Mouse (Mus musculus) thymus, adult 2 months (tissue): ENCODE results near the gene Pif1. TPM values are rescaled to one million over a fixed set of nuclear protein-coding genes. Genes with fewer than 3 reads are reported as not detected.
A peak's percentile ranks its signal among the peaks of the same experiment; 100 is the strongest.

Experiments
- DNase-seq: peaks from one replicate; pipeline ENCODE4 v3.0.0; 2021
- H3K27ac ChIP-seq: fragments of 200-500 bp; 2 replicates; pipeline ENCODE4 v1.5.1; 2012; ENCODE audit warnings: low read length, control low read depth; ENCODE audit not compliant: control insufficient read depth, insufficient read depth
- H3K27me3 ChIP-seq: fragments of 200-500 bp; 2 replicates; pipeline ENCODE4 v1.6.1; 2012; ENCODE audit warnings: mild to moderate bottlenecking, low read length, moderate library complexity, mixed read lengths; ENCODE audit not compliant: control insufficient read depth, insufficient read depth
- H3K36me3 ChIP-seq: fragments of 200-500 bp; 2 replicates; pipeline ENCODE4 v1.6.1; 2012; ENCODE audit warnings: mild to moderate bottlenecking, low read length, moderate library complexity; ENCODE audit not compliant: control insufficient read depth, insufficient read depth
- H3K4me1 ChIP-seq: fragments of 200-500 bp; replicated peaks from 2 replicates; pipeline ENCODE4 v1.6.1; 2012; ENCODE audit warnings: low read length; ENCODE audit not compliant: control insufficient read depth, insufficient read depth
- H3K4me3 ChIP-seq: fragments of 200-500 bp; 2 replicates; pipeline ENCODE4 v1.5.1; 2012; ENCODE audit warnings: mild to moderate bottlenecking, low read length, control low read depth, moderate library complexity; ENCODE audit not compliant: control insufficient read depth, insufficient read depth
- CTCF ChIP-seq: fragments of 200-500 bp; IDR thresholded peaks from 2 replicates; pipeline ENCODE4 v1.5.1; 2012; ENCODE audit warnings: mild to moderate bottlenecking, control low read depth, low read length, moderate library complexity, borderline replicate concordance; ENCODE audit not compliant: control insufficient read depth, poor library complexity, insufficient read depth; ENCODE audit errors: extremely low read depth
- POLR2A ChIP-seq: fragments of 200-500 bp; IDR thresholded peaks from 2 replicates; pipeline ENCODE4 v1.6.1; 2012; ENCODE audit warnings: mild to moderate bottlenecking, low read length, control low read depth, moderate library complexity; ENCODE audit not compliant: control insufficient read depth, poor library complexity, insufficient read depth; ENCODE audit errors: extremely low read depth
- WGBS: fragments of 180-500 bp; shearing (Covaris S2); methylation state at CpG from one replicate; pipeline ENCODE4 v1.1.7; 2018; 5-methylcytosine and 5-hydroxymethylcytosine counted together
- polyA plus RNA-seq: library from polyadenylated mRNA; depleted of rRNA; stranded (reverse); fragments of >200 nt; gene quantifications from 2 replicates; pipeline ENCODE4 v1.2.3, GENCODE M21; 2012; rRNA removed

Gene Pif1
- 37.5 and 55.4 TPM in 2 replicates for polyA plus RNA-seq

DNA sequence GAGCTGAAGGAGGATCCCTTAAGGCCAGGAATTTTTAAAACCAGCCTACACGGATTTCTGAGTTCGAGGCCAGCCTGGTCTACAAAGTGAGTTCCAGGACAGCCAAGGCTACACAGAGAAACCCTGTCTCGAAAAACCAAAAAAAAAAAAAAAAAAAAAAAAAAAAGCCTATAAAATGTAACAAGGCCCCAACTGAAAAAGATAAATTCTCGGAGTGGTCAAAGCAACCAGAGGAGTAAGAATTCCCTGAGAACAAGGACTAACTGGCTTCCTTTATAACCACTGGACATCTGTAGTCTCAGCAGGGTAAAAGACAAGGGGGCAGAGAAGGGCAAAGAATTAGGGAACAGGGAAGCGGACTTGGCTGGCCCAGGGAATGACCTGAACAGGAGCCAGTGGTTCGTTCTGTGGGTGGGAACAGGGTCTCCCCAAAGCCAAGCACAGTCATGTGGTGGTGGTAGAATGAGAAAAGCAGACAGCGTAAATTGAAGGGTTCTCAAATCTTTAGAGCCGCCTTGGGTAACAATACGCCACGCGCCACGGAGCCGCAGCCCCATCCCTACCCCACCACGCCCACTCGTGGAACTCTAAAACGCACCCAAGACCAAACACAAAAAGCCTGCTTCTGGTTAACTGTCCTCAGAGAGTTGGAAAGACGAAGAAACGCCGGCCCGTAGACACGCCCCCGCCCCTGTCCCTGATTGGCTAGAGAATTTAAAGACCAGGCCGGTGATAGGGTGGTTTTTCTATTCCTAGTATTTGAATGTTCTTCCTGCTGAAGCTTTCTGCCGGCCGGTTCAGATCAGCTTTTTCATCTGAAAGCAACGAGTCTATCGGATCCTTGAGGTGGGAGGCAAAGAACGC is at the start of gene Pif1:
Pif1 (plus strand) TSS at position 755 of the 864 bp plus-strand sequence.
- TF ChIP-seq CTCF: no peak
- peak; percentile 40; the same call in 1 of the 2 replicates for TF ChIP-seq POLR2A
- Histone ChIP-seq H3K27ac (no peak within 1 kb of the TSS), H3K4me3 (peak within 1 kb of the TSS; percentile 50), H3K27me3 (no peaks in the 10 kb centered on the region), H3K36me3 (no peaks in the 10 kb centered on the region), H3K4me1 (peaks cover 26% of the 10 kb centered on the region)
- DNase-seq: peak; percentile 87
- 13% methylated on average over 28 of the region's 28 CpGs for WGBS

DNA sequence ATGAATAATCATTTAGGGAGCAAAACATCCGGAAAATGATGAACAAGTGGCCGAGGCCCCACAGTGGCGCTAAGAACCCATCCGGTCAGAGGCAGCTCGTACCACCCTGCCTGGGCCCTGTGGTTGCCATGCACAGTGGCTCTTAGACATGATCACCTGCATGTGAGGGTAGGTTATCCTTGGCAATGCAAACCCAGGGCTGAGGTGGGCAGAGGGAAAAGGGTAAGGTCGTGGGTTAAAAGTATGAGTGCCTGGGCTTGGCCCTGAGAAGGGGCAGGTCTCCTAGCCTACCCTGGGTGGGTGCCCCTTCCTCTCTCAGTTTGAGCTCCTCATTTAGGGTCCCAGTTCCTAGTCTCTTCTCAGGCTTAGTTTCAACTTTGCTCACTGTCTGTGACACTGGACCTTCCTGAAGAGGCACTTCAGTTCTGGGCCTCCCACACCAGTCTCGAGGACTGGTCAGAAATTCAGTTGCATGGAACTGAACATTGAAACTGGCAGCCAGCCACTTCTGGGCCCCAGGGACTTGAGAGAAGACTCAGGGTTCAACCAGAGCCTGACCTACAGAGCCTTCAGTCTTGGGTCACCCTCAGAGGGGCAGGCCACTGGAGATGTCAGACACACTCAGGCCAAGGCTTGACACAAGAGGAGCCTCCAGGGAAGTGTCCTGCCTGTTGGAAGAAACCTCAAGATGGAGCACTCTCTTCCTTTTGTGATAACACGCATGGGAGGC is 48.9 kb upstream of the Pif1 start:
- DNase-seq: no peak
- WGBS: 90% methylated on average over 8 of the region's 8 CpGs
- Histone ChIP-seq H3K4me3 (no peak overlapping the region), H3K4me1 (peaks cover 46% of the 10 kb centered on the region), H3K27ac (no peak overlapping the region), H3K36me3 (no peaks in the 10 kb centered on the region), H3K27me3 (no peaks in the 10 kb centered on the region)
- no peak for TF ChIP-seq CTCF
- TF ChIP-seq POLR2A: no peak

DNA sequence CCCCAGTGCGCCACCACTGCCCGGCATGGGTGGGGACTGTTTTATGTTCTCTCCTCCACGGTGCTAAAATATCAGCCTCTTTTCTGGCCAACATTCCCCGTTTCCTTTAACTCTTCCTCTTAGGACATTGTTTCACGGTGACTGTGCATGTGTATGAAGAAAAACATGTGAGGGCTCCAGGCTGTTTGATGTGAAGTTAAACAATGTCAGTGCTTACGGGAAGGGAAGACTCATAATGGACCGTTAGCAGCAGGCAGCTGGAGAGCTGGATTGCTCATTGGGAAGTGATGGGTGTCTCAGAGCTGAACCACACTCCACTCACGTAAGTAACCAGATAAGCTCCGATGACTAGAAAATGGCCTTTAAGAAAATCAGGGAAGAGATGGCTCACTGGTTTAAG is 47.3 kb upstream of the Pif1 start:
- 90% methylated on average over 9 of the region's 9 CpGs for whole genome bisulfite sequencing
- Histone ChIP-seq H3K4me3 (no peak overlapping the region), H3K27ac (no peak overlapping the region), H3K4me1 (peaks cover 36% of the 10 kb centered on the region), H3K27me3 (no peaks in the 10 kb centered on the region), H3K36me3 (no peaks in the 10 kb centered on the region)
- no peak for DNase-seq
- TF ChIP-seq POLR2A: no peak
- no peak for TF ChIP-seq CTCF

- TF ChIP-seq POLR2A (0 out of 2 replicates have a peak, but pooled peaks have one; percentile 15), CTCF (no peak)
- Histone ChIP-seq H3K36me3 (no peaks in the 10 kb centered on the region), H3K27ac (peak overlapping the region; percentile 49), H3K27me3 (no peaks in the 10 kb centered on the region), H3K4me3 (no peak overlapping the region), H3K4me1 (peaks cover 29% of the 10 kb centered on the region)
- 17% methylated on average over 13 of the region's 13 CpGs for WGBS
- peak; percentile 61 for DNase-seq
Measured at GRCm38 (mm10) chr9:65541126-65542068, 45.6 kb upstream of the Pif1 start.

GRCm38 (mm10) chr9:65542111-65542524 is 44.8 kb upstream of the Pif1 start:
- H3K27me3 ChIP-seq: no peaks in the 10 kb centered on the region
- peak overlapping the region; percentile 49 for H3K27ac ChIP-seq
- no peak overlapping the region for H3K4me3 ChIP-seq
- no peak for TF ChIP-seq POLR2A
- TF ChIP-seq CTCF: no peak
- 21% methylated on average over 7 of the region's 7 CpGs for WGBS
- H3K4me1 ChIP-seq: peaks cover 26% of the 10 kb centered on the region
- DNase-seq: no peak
- H3K36me3 ChIP-seq: no peaks in the 10 kb centered on the region
